ENCODE assay signal across 12 mouse cellular contexts in genomic region chr5:3387138-3387537, GRCm38 (mm10). TPM values are rescaled to one million over a fixed set of nuclear protein-coding genes. Genes with fewer than 3 reads are reported as not detected.
DNase-seq lines count a peak whose midpoint lies in the region; ATAC-seq and TF ChIP-seq lines count a peak whose summit lies in the region.
"Had no signal": no experiment of that assay in that cellular context is flagged by ENCODE, and none has a peak within 500 bp of the region (broad histone marks: within the 10 kb centered on the region; RNA-seq: fewer than 3 reads in every experiment).

No protein-coding gene starts in this region.

- no peaks in the 10 kb centered on the region for H3K9me3 ChIP-seq in lung, embryonic 15.5 days
- H3K9me3 ChIP-seq in forebrain, postnatal 0 days (ENCODE audit: low read length): no peaks in the 10 kb centered on the region
- no peaks in the 10 kb centered on the region for H3K9me3 ChIP-seq in kidney, embryonic 15.5 days (replicated peaks)
- H3K9me3 ChIP-seq: neural tube, embryonic 12.5 days had no signal

- no peak overlapping the region for H3K9ac ChIP-seq in lung, embryonic 15.5 days
- no peak overlapping the region for H3K9ac ChIP-seq in forebrain, postnatal 0 days
- no peak overlapping the region for H3K9ac ChIP-seq in kidney, embryonic 15.5 days
- H3K9ac ChIP-seq: neural tube, embryonic 12.5 days had no signal

- ATAC-seq in lung, embryonic 15.5 days (ENCODE audit: borderline replicate concordance, extremely low read depth, low FRiP score, low TSS enrichment): no peak
- ATAC-seq in forebrain, postnatal 0 days: peak; percentile 88
- peak; percentile 26; the same call in 1 of the 2 replicates for ATAC-seq in neutrophil, adult 5-6 weeks (ENCODE audit: extremely low read depth, insufficient number of reproducible peaks, low FRiP score, poor library complexity, severe bottlenecking)
- ATAC-seq in kidney, embryonic 15.5 days (replicated peaks; ENCODE audit: low FRiP score): no peak

- no peaks in the 10 kb centered on the region for H3K27me3 ChIP-seq in lung, embryonic 15.5 days
- H3K27me3 ChIP-seq in forebrain, postnatal 0 days (ENCODE audit: insufficient read depth, low read length): no peaks in the 10 kb centered on the region
- H3K27me3 ChIP-seq in kidney, embryonic 15.5 days: no peaks in the 10 kb centered on the region
- H3K27me3 ChIP-seq: neural tube, embryonic 12.5 days had no signal

- peak; percentile 17 for DNase-seq in gastrocnemius, postnatal 25 days
- DNase-seq in gastrocnemius, adult 18-20 months (ENCODE audit: low spot score): no peak
- no peak for DNase-seq in lung, adult 18-20 months
- peak; percentile 37 for DNase-seq in forebrain, postnatal 0 days
- DNase-seq in thymus, postnatal 14 days: no peak
- DNase-seq: heart, postnatal 4 days; kidney, postnatal 14 days; right cerebral cortex, postnatal 25 days had no signal

- H3K4me2 ChIP-seq in lung, embryonic 15.5 days: peak overlapping the region; percentile 13; the same call in 1 of the 2 replicates
- H3K4me2 ChIP-seq in forebrain, postnatal 0 days (ENCODE audit: low read depth): no peak overlapping the region
- no peak overlapping the region for H3K4me2 ChIP-seq in kidney, embryonic 15.5 days
- H3K4me2 ChIP-seq: neural tube, embryonic 12.5 days had no signal

- no peak for TF ChIP-seq CTCF in forebrain, postnatal 0 days (IDR thresholded peaks at IDR 0.05; ENCODE audit: low read depth)

- H3K27ac ChIP-seq in lung, embryonic 15.5 days: 0 out of 2 replicates have a peak overlapping the region, but pooled peaks have one; percentile 10
- H3K27ac ChIP-seq in forebrain, postnatal 0 days (ENCODE audit: low read depth, low read length): no peak overlapping the region
- H3K27ac ChIP-seq in kidney, embryonic 15.5 days: no peak overlapping the region
- H3K27ac ChIP-seq: neural tube, embryonic 12.5 days had no signal

- 32% methylated on average over 5 of the region's 5 CpGs for WGBS in lung, embryonic 15.5 days
- WGBS in forebrain, postnatal 0 days: 43% methylated on average over 5 of the region's 5 CpGs
- 50% methylated on average over 5 of the region's 5 CpGs for WGBS in kidney, embryonic 15.5 days

- no peaks in the 10 kb centered on the region; the same call in 1 of the 2 replicates for H3K36me3 ChIP-seq in lung, embryonic 15.5 days
- H3K36me3 ChIP-seq in forebrain, postnatal 0 days (ENCODE audit: insufficient read depth): no peaks in the 10 kb centered on the region
- peaks cover 6% of the 10 kb centered on the region; the same call in 1 of the 2 replicates for H3K36me3 ChIP-seq in kidney, embryonic 15.5 days
- H3K36me3 ChIP-seq: neural tube, embryonic 12.5 days had no signal

- no peak overlapping the region for H3K4me3 ChIP-seq in lung, embryonic 15.5 days
- no peak overlapping the region for H3K4me3 ChIP-seq in forebrain, postnatal 0 days (ENCODE audit: low read depth, low read length)
- no peak overlapping the region for H3K4me3 ChIP-seq in kidney, embryonic 15.5 days (replicated peaks)
- H3K4me3 ChIP-seq: neural tube, embryonic 12.5 days had no signal

- peaks cover 19% of the 10 kb centered on the region for H3K4me1 ChIP-seq in lung, embryonic 15.5 days
- no peaks in the 10 kb centered on the region for H3K4me1 ChIP-seq in forebrain, postnatal 0 days (ENCODE audit: insufficient read depth)
- H3K4me1 ChIP-seq in kidney, embryonic 15.5 days: peaks cover 11% of the 10 kb centered on the region

RNA-seq across cellular contexts. Expression of gene Cdk6, which starts 45.9 kb away (rescaled TPM):
- total RNA-seq in gastrocnemius, postnatal 25 days (2021): 1 to 10 TPM; 2.8 to 3.5 TPM
- total RNA-seq in gastrocnemius, adult 18-20 months (2021): 1 to 10 TPM in 1 of 2 experiments, under 1 TPM in 1; 0.73 to 1.1 TPM
- 47.0 and 59.1 TPM in 2 replicates for polyA plus RNA-seq in lung, embryonic 15.5 days (2015; fragmentation: Nextera tagmentation; extraction: Ambion mirVana)
- total RNA-seq in forebrain, postnatal 0 days (2014; rRNA removed): 14.3 and 19.8 TPM in 2 replicates
- polyA plus RNA-seq in forebrain, postnatal 0 days (2015; fragmentation: Nextera tagmentation; extraction: Ambion mirVana): 4.4 and 9.4 TPM in 2 replicates
- 11.4 and 12.2 TPM in 2 replicates for total RNA-seq in neutrophil, adult 5-6 weeks (2017)
- 21.0 and 22.3 TPM in 2 replicates for polyA plus RNA-seq in kidney, embryonic 15.5 days (2015; fragmentation: Nextera tagmentation; extraction: Ambion mirVana)

Comparison
In these comparisons a context has a peak if more than half of its experiments do, and no peak if none do; other contexts are left out.
1. DNase-seq: peak in gastrocnemius, postnatal 25 days (single experiment) and forebrain, postnatal 0 days (single experiment); none in gastrocnemius, adult 18-20 months (single experiment), lung, adult 18-20 months (0 of 2) and thymus, postnatal 14 days (single experiment).
2. ATAC-seq: peak in forebrain, postnatal 0 days (single experiment) and neutrophil, adult 5-6 weeks (single experiment); none in lung, embryonic 15.5 days (single experiment) and kidney, embryonic 15.5 days (single experiment).